Mouse (Mus musculus): ENCODE measurements around the gene A830005F24Rik.

GRCm38 (mm10) chr13:48561481-48561880 lies 48.1 kb downstream of the A830005F24Rik start:
- TF ChIP-seq CTCF (IDR thresholded peaks at IDR 0.05; ENCODE audit: low read depth): no peak
- no peak for TF ChIP-seq EP300 (IDR thresholded peaks at IDR 0.05; ENCODE audit: low read depth)

Data from liver, embryonic 14.5 days (tissue).